Mouse (Mus musculus) G1E (cell line): ENCODE data around the gene Dnaaf5. TPM values are rescaled to one million over a fixed set of nuclear protein-coding genes. Genes with fewer than 3 reads are reported as not detected.

ENCODE experiments used
- ATAC-seq: 2 replicates; pipeline ENCODE4 v1.8.0; 2016; ENCODE audit warnings: mild to moderate bottlenecking; ENCODE audit not compliant: insufficient number of reproducible peaks, poor library complexity, low FRiP score, severe bottlenecking; ENCODE audit errors: extremely low read depth
- DNase-seq: peaks from one replicate; pipeline ENCODE4 v3.0.0; 2012; ENCODE audit warnings: low spot score
- H3K27me3 ChIP-seq: 2 replicates; pipeline ENCODE4 v1.6.1; 2012; ENCODE audit warnings: mild to moderate bottlenecking, low read length, inconsistent platforms; ENCODE audit not compliant: insufficient read depth
- H3K36me3 ChIP-seq: replicated peaks from 2 replicates; pipeline ENCODE3; 2012; ENCODE audit warnings: mild to moderate bottlenecking, inconsistent platforms
- H3K4me1 ChIP-seq: 2 replicates; pipeline ENCODE4 v1.6.1; 2012; ENCODE audit warnings: low read depth, low read length, inconsistent platforms, mixed read lengths; ENCODE audit not compliant: insufficient read depth
- H3K4me3 ChIP-seq: 2 replicates; pipeline ENCODE4 v1.5.1; 2012; ENCODE audit warnings: low read depth, mild to moderate bottlenecking, inconsistent platforms, low read length, moderate library complexity, mixed read lengths
- H3K9me3 ChIP-seq: replicated peaks from 2 replicates; pipeline ENCODE4 v1.6.1; 2012; ENCODE audit warnings: inconsistent platforms
- CTCF ChIP-seq: IDR thresholded peaks from 2 replicates; pipeline ENCODE4 v1.5.1; 2012; ENCODE audit warnings: low read depth, low read length, inconsistent platforms, mixed read lengths
- GATA1 ChIP-seq: IDR thresholded peaks from 2 replicates; pipeline ENCODE4 v1.6.1; 2012; ENCODE audit warnings: borderline replicate concordance, low read length, inconsistent platforms, mixed read lengths
- GATA2 ChIP-seq: IDR thresholded peaks from 2 replicates; pipeline ENCODE4 v1.6.1; 2012; ENCODE audit warnings: low read depth, low read length, inconsistent platforms, borderline replicate concordance
- POLR2AphosphoS5 ChIP-seq: IDR thresholded peaks from 2 replicates; pipeline ENCODE4 v1.6.1; 2012; ENCODE audit warnings: low read depth, low read length, inconsistent platforms; ENCODE audit not compliant: insufficient replicate concordance
- TAL1 ChIP-seq: conservative IDR thresholded peaks from 2 replicates; pipeline ENCODE4 v1.6.1; 2012; ENCODE audit warnings: low read depth, low read length, inconsistent platforms, mixed read lengths
- polyA plus RNA-seq: library from polyadenylated mRNA; stranded (reverse); fragments of >175 nt; gene quantifications from 2 replicates; pipeline ENCODE4 v1.2.3, GENCODE M21; 2012
- total RNA-seq, 2 experiments: library from RNA; stranded (forward) in 1 of 2; stranded (reverse) in 1 of 2; fragments of 200-1000 nt in 1 of 2; fragments of >200 nt in 1 of 2; fragmentation: Nextera tagmentation in 1 of 2; gene quantifications; 2 replicates each; pipeline ENCODE4 v1.2.3; 2014 to 2017

Dnaaf5 gene
- total and polyA plus RNA-seq, 3 experiments, result 9.8 to 72.6 (median 23.8) TPM

DNA sequence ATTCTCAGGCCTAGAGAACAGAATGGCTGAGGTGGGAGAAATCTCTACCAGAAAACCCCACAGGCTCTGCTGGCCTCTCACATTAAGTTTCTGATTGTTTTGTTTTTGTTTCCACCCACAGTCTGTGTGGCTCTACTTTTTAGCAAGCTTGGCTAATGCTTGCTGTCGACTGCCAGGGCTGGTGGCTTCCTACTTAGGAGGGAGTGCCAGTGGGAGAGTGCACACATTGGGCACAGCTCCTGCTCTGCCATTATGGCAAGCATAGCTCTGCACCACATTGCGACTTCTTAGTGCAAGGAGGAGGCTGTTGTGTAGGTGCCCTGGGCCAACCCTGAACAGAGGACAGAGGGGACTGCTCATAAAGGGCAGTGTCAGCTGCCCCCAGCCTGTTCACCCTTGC is 33.1 kb downstream of the Dnaaf5 start:
- Histone ChIP-seq H3K36me3 (peaks cover 98% of the 10 kb centered on the region), H3K4me3 (no peak overlapping the region; the same call in 1 of the 2 replicates), H3K27me3 (no peaks in the 10 kb centered on the region), H3K9me3 (no peaks in the 10 kb centered on the region), H3K4me1 (no peaks in the 10 kb centered on the region)
- DNase-seq (no peak), ATAC-seq (no peak)
- no peak for TF ChIP-seq CTCF
- TF ChIP-seq TAL1, result no peak
- no peak for TF ChIP-seq GATA1
- no peak for TF ChIP-seq POLR2AphosphoS5
- TF ChIP-seq GATA2, result no peak

DNA sequence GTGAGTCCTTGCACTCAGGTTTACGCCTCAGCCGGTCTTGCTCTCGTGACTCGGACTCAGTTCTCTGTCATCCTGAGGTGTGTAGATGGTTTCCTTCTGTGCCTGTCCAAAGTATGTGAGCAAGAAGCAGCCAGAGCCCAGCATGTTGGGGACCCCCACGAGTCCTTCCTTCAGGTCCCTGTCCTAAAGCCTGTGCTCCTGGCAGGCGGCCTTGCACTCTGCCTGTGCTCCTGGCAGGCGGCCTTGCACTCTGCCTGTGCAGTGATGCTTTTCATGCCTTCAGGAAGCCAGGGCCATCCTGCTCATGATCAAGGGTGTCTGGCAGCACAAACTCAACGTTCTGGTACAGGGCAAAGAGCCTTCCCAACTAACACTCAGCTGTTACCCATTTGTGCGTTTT is 33.6 kb downstream of the Dnaaf5 start:
- Histone ChIP-seq H3K9me3 (no peaks in the 10 kb centered on the region), H3K4me3 (no peak overlapping the region), H3K27me3 (no peaks in the 10 kb centered on the region), H3K4me1 (no peaks in the 10 kb centered on the region), H3K36me3 (peaks cover 96% of the 10 kb centered on the region)
- no peak for ATAC-seq
- TF ChIP-seq POLR2AphosphoS5 (no peak), GATA2 (no peak), CTCF (no peak), TAL1 (no peak), GATA1 (no peak)
- no peak for DNase-seq

DNA sequence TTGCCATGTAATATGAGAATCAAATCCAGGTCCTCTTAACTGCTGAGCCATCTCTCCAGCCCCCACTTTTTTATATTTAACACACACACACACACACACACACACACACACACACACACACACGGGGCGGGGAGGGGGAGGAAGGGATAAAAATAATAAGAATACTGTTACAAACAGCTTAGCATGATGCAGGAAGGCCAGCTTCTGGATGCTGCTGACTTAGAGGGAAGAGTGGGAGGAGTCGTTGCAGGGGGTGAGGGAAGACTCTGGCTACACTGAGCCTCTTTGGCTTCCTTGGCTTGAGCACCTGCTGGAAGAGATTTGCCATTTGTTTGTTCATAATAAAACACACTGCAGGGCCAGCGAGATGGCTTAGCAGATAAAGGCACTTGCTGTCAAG is 34.9 kb downstream of the Dnaaf5 start:
- Histone ChIP-seq H3K9me3 (no peaks in the 10 kb centered on the region), H3K4me3 (no peak overlapping the region), H3K4me1 (no peaks in the 10 kb centered on the region), H3K36me3 (peaks cover 84% of the 10 kb centered on the region), H3K27me3 (no peaks in the 10 kb centered on the region)
- no peak for ATAC-seq
- TF ChIP-seq GATA2, result no peak
- TF ChIP-seq TAL1, result no peak
- TF ChIP-seq CTCF, result no peak
- TF ChIP-seq GATA1, result no peak
- no peak for TF ChIP-seq POLR2AphosphoS5
- no peak for DNase-seq

DNA sequence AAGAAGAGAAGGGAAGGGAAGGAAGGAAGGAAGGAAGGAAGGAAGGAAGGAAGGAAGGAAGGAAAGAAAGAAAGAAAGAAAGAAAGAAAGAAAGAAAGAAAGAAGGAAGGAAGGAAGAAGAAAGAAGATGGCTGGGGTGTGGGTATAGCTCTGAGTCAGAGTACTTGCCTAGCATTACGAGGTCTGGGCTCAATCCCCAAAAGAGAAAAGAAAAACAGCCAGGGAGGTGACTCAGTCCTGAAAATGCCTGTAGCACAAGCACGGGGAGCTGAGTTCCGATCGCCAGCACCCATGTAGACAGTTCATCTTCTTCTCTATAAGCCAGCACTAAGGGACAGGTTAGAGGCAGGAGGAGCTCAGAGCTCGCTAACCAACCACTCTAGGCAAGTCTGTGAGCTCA is 39.7 kb downstream of the Dnaaf5 start:
- TF ChIP-seq GATA2, result no peak
- TF ChIP-seq TAL1, result no peak
- no peak for TF ChIP-seq POLR2AphosphoS5
- TF ChIP-seq GATA1, result no peak
- TF ChIP-seq CTCF, result no peak
- Histone ChIP-seq H3K36me3 (peaks cover 49% of the 10 kb centered on the region), H3K4me3 (no peak overlapping the region), H3K4me1 (peaks cover 2% of the 10 kb centered on the region; the same call in 1 of the 2 replicates), H3K9me3 (no peaks in the 10 kb centered on the region), H3K27me3 (no peaks in the 10 kb centered on the region)
- ATAC-seq (no peak), DNase-seq (no peak)

DNA sequence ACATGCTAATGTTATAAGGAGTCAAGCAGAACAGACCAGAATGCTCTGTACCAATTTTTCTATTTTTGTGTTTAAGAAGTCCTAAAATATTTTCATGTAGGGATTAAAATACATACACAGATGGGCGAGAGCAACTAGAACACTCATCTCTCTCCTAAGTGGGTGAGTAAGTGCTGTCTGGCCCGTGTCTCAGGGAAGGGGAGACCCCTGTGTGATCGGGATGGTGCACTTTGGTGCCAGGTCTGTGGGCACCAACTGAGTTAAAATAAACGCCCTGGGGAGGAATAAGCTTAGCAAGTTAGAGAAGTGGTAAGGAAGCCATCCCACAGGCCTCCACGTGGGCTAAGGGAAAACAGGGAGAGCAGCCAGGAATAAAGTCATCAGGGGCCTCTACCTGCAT is 40.9 kb downstream of the Dnaaf5 start:
- Histone ChIP-seq H3K9me3 (no peaks in the 10 kb centered on the region), H3K4me1 (peaks cover 14% of the 10 kb centered on the region), H3K36me3 (peaks cover 37% of the 10 kb centered on the region), H3K4me3 (no peak overlapping the region), H3K27me3 (no peaks in the 10 kb centered on the region)
- ATAC-seq (no peak), DNase-seq (no peak)
- TF ChIP-seq POLR2AphosphoS5 (no peak), TAL1 (no peak), GATA2 (no peak), CTCF (no peak), GATA1 (no peak)

DNA sequence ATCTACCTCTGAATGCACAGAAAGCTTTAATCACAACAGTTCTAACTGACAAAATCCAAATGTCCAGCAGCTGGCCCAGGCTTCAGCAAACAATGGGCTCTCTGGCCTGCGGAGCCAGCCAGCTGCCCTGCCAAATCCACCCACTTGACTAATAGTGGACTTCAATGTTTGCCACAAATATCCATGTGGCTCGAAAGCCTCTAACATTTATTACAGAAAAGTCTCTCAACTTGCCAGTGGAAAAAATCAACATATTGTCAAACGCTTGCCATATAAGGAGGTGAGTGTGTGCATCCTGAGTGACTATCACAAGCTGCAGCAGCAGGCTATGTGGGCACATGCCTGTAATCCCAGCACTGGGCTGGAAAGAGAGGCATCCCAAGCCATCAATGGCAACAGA is 48.8 kb downstream of the Dnaaf5 start:
- H3K9me3 ChIP-seq, result no peaks in the 10 kb centered on the region
- no peak overlapping the region for H3K4me3 ChIP-seq
- peaks cover 84% of the 10 kb centered on the region for H3K4me1 ChIP-seq
- DNase-seq (no peak), ATAC-seq (no peak)
- peaks cover 10% of the 10 kb centered on the region for H3K36me3 ChIP-seq
- TF ChIP-seq TAL1 (no peak), GATA1 (no peak), POLR2AphosphoS5 (no peak), CTCF (no peak)
- H3K27me3 ChIP-seq, result no peaks in the 10 kb centered on the region

DNA sequence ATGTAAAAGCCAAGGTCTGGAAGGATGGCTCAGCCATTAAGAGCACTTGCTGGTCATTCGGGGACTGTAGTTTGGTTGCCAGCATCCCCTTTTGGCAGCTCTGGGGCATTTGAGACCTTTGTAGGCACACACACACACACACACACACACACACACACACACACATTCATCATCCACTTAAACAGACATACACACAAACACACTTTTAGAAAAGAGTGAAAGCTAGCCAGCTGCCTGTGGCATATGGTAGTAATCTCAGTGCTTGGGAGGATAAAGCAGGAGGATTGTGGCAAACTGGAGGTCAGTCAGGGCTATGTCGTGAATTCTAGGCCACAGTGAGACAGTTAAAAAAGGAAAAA is 49.6 kb downstream of the Dnaaf5 start:
- Histone ChIP-seq H3K4me1 (peaks cover 90% of the 10 kb centered on the region), H3K36me3 (peaks cover 17% of the 10 kb centered on the region), H3K4me3 (peak overlapping the region; percentile 99; the same call in 1 of the 2 replicates), H3K27me3 (no peaks in the 10 kb centered on the region), H3K9me3 (no peaks in the 10 kb centered on the region)
- no peak for TF ChIP-seq TAL1
- no peak for TF ChIP-seq CTCF
- no peak for TF ChIP-seq GATA2
- no peak for TF ChIP-seq POLR2AphosphoS5
- no peak for TF ChIP-seq GATA1
- DNase-seq (no peak), ATAC-seq (no peak)
